Mouse (Mus musculus) ES-Bruce4 (cell line): ENCODE results near the gene Krt84.

Experiments used
- CTCF ChIP-seq: IDR thresholded peaks from one replicate; pipeline ENCODE4 v1.8.1; 2011; ENCODE audit warnings: low read depth, low read length
- POLR2A ChIP-seq: IDR thresholded peaks from one replicate; pipeline ENCODE4 v1.8.1; 2011; ENCODE audit warnings: low read length; ENCODE audit not compliant: insufficient read depth

GRCm38 (mm10) chr15:101522556-101523232 is 9.9 kb downstream of the Krt84 start:
- TF ChIP-seq CTCF (no peak), POLR2A (no peak)
